Mouse (Mus musculus): Measurements from ENCODE around the gene Wdfy3. TPM values are rescaled to one million over a fixed set of nuclear protein-coding genes. Genes with fewer than 3 reads are reported as not detected.
A peak's percentile ranks its signal among the peaks of the same experiment; 100 is the strongest.

Gene Wdfy3
- polyA plus RNA-seq, 1 experiment from 2014 or later: 29.2 TPM

GRCm38 (mm10) chr5:102066458-102066857 is 3.3 kb downstream of the Wdfy3 start:
- Histone ChIP-seq H3K4me1 (replicated peaks; ENCODE audit: control insufficient read depth, insufficient read depth, low read length) (peaks cover 10% of the 10 kb centered on the region), H3K4me2 (ENCODE audit: low read depth, low read length, severe bottlenecking) (no peak overlapping the region), H3K27ac (ENCODE audit: low read depth, low read length) (no peak overlapping the region), H3K9me3 (ENCODE audit: control insufficient read depth, low read length) (no peaks in the 10 kb centered on the region), H3K4me3 (ENCODE audit: low read depth, low read length) (no peak overlapping the region), H3K9ac (ENCODE audit: low read length) (no peak overlapping the region), H3K27me3 (ENCODE audit: control insufficient read depth, insufficient read depth, low read length) (no peaks in the 10 kb centered on the region), H3K36me3 (ENCODE audit: control insufficient read depth, insufficient read depth, low read length) (no peaks in the 10 kb centered on the region)
- no peak for ATAC-seq (replicated peaks; ENCODE audit: low FRiP score)
- DNase-seq (ENCODE audit: low spot score): no peak
- WGBS: 95% methylated on average over 6 of the region's 6 CpGs

DNA sequence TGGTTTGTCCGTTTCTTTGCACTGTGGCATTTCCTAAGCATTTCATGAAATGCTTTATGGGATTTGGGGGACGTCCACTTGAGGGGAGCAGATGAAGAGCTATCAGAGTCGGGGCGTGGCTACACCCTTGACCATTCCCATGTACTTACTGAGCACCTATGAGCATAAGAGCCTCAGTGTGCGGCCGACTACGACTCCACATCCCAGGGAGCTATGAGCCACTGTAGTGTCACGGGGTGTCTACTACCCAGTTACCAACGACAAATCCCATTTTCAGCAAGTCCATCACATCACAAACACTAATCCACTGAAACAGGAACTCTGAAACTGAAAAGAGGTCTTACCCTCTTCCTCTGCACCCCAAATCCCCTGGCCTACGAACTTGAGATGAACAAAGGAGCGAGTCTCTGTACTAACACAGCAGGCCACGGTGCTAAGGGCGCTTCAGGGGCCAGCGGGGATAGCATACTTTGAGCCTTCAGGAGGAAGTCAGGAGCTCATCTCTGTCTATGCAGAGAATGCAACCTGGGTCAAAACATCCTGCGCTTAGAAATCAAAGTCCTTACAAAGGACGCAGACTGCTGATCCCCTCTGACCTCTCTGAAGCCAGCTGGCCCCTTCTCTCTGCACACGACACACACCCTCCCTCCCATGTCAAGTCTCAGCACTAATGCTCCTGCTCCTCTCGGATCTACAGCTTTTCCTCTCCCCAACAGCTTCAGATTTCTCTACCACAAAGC is 6.5 kb downstream of the Wdfy3 start:
- Histone ChIP-seq H3K4me2 (ENCODE audit: low read depth, low read length, severe bottlenecking) (no peak overlapping the region), H3K9ac (ENCODE audit: low read length) (no peak overlapping the region)

DNA sequence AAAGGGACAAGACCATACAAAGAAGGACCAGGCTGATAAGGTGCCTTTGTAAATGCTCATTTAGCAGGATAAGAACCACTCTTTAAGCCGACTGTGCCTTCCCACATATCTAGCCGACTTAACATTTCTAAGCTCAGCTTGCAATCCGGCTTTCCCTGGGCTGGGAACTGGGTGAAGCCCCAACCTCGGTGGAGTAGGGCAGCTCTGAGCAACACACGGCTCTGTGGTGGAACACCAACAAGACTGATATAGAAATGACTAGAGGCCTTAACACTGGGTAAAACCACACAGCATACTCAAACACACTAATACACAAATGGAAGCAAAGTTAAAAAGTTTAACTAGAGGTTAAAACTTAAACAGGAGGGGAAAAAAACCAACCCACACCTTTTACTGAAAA is 7.9 kb downstream of the Wdfy3 start:
- ATAC-seq (replicated peaks; ENCODE audit: low FRiP score) (no peak), DNase-seq (ENCODE audit: low spot score) (no peak)
- Histone ChIP-seq H3K9ac (ENCODE audit: low read length) (no peak overlapping the region), H3K4me3 (ENCODE audit: low read depth, low read length) (no peak overlapping the region), H3K27ac (ENCODE audit: low read depth, low read length) (no peak overlapping the region), H3K36me3 (ENCODE audit: control insufficient read depth, insufficient read depth, low read length) (no peaks in the 10 kb centered on the region), H3K9me3 (ENCODE audit: control insufficient read depth, low read length) (no peaks in the 10 kb centered on the region), H3K4me1 (replicated peaks; ENCODE audit: control insufficient read depth, insufficient read depth, low read length) (peaks cover 4% of the 10 kb centered on the region), H3K4me2 (ENCODE audit: low read depth, low read length, severe bottlenecking) (no peak overlapping the region), H3K27me3 (ENCODE audit: control insufficient read depth, insufficient read depth, low read length) (no peaks in the 10 kb centered on the region)
- WGBS: 63% methylated on average over 5 of the region's 5 CpGs

More for the DNA sequence above, 6.5 kb downstream of the Wdfy3 start:
- H3K9me3 ChIP-seq (ENCODE audit: control insufficient read depth, low read length): no peaks in the 10 kb centered on the region
- DNase-seq (ENCODE audit: low spot score) (no peak), ATAC-seq (replicated peaks; ENCODE audit: low FRiP score) (no peak)
- H3K36me3 ChIP-seq (ENCODE audit: control insufficient read depth, insufficient read depth, low read length): no peaks in the 10 kb centered on the region
- H3K4me1 ChIP-seq (replicated peaks; ENCODE audit: control insufficient read depth, insufficient read depth, low read length): peaks cover 4% of the 10 kb centered on the region
- 45% methylated on average over 18 of the region's 18 CpGs for WGBS
- H3K27ac ChIP-seq (ENCODE audit: low read depth, low read length): no peak overlapping the region; the same call in 1 of the 2 replicates
- H3K4me3 ChIP-seq (ENCODE audit: low read depth, low read length): no peak overlapping the region
- H3K27me3 ChIP-seq (ENCODE audit: control insufficient read depth, insufficient read depth, low read length): no peaks in the 10 kb centered on the region

GRCm38 (mm10) chr5:102055946-102056345 is 13.8 kb downstream of the Wdfy3 start:
- Histone ChIP-seq H3K27me3 (ENCODE audit: control insufficient read depth, insufficient read depth, low read length) (no peaks in the 10 kb centered on the region), H3K4me2 (ENCODE audit: low read depth, low read length, severe bottlenecking) (no peak overlapping the region), H3K4me3 (ENCODE audit: low read depth, low read length) (no peak overlapping the region), H3K9ac (ENCODE audit: low read length) (no peak overlapping the region), H3K36me3 (ENCODE audit: control insufficient read depth, insufficient read depth, low read length) (no peaks in the 10 kb centered on the region), H3K9me3 (ENCODE audit: control insufficient read depth, low read length) (no peaks in the 10 kb centered on the region), H3K27ac (ENCODE audit: low read depth, low read length) (no peak overlapping the region), H3K4me1 (replicated peaks; ENCODE audit: control insufficient read depth, insufficient read depth, low read length) (peaks cover 3% of the 10 kb centered on the region; the same call in 1 of the 2 replicates)
- WGBS: 65% methylated on average over 7 of the region's 7 CpGs
- DNase-seq (ENCODE audit: low spot score): no peak
- no peak for ATAC-seq (replicated peaks; ENCODE audit: low FRiP score)

DNA sequence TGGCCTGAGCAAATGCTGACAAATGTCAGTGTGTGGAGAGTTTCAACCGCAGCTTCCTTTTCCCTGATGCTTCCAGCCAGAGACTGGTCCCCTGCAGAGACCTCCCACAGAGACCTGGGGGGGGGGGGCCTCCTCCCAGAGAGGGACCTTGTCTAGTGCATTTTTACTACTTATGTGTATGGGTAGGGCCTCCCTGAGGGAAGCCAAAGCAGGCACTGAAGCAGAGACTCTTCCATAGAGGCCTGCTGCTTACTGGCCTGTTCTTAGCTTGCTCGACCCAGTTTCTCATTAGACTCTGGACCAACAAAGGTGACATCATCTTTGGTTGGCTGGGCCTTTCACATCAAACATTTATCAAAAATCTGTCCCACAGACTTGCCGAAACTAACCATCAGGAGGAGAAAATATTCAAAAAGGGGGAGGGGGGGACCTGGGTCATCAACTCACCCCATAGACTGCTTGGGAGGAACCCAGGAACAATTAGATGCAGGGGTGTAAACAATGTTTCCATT is 14.5 kb downstream of the Wdfy3 start:
- ATAC-seq (replicated peaks; ENCODE audit: low FRiP score): peak; percentile 49; the same call in 1 of the 2 replicates

DNA sequence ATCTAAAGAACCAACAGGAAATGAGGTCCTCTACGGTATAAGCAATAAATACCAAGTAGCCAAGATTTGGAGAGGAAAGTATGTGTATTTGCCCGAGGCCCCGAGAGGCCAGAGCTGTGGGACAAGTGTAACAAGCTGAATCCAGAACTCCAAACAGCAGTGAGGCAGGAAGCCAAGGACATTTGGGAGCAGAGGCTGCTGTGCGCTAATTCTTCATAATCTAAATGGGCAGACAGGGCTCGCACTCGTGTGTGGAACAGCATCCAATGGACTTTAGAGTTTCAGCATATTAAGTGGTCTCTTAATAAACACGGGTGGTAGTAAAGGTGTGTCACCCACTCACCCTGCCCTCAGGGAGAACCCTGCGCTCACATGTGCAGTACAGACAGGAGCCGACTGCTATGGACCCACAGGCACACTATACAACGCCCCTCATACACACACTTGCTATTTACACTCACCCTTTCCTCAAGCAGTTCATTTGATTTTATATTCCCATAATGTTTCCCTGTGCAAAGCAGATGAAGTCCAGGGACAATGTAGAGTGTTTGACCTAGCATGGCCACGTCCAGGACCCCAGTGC is 15.1 kb downstream of the Wdfy3 start:
- 88% methylated on average over 11 of the region's 11 CpGs for WGBS

More for the DNA sequence above, 14.5 kb downstream of the Wdfy3 start:
- no peak overlapping the region for H3K4me3 ChIP-seq (ENCODE audit: low read depth, low read length)
- H3K4me2 ChIP-seq (ENCODE audit: low read depth, low read length, severe bottlenecking): no peak overlapping the region
- H3K36me3 ChIP-seq (ENCODE audit: control insufficient read depth, insufficient read depth, low read length): no peaks in the 10 kb centered on the region
- peaks cover 3% of the 10 kb centered on the region; the same call in 1 of the 2 replicates for H3K4me1 ChIP-seq (replicated peaks; ENCODE audit: control insufficient read depth, insufficient read depth, low read length)
- no peaks in the 10 kb centered on the region for H3K27me3 ChIP-seq (ENCODE audit: control insufficient read depth, insufficient read depth, low read length)
- H3K9me3 ChIP-seq (ENCODE audit: control insufficient read depth, low read length): no peaks in the 10 kb centered on the region
- DNase-seq (ENCODE audit: low spot score): no peak
- H3K27ac ChIP-seq (ENCODE audit: low read depth, low read length): no peak overlapping the region
- 45% methylated on average over 3 of the region's 3 CpGs for WGBS
- no peak overlapping the region for H3K9ac ChIP-seq (ENCODE audit: low read length)

DNA sequence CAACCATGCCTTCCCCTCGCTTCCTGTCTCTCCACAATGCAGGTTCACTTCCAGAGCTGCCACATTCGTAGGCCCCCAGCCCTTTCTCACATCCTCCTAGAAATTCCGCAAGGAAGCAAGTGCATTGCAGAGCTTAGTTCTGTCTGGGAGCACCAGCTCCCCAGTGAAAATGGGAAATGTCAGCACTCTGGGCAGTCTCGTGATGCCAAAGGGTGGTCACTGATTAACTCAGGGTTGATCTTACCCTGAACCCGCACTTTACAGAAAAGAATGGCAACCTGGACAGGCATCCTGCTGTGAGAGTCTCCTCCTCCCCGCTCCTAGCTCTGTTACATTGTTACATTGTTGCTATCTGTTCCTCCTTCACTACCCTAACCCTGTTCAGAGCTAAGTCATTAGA is 16.8 kb downstream of the Wdfy3 start:
- H3K36me3 ChIP-seq (ENCODE audit: control insufficient read depth, insufficient read depth, low read length): no peaks in the 10 kb centered on the region
- 85% methylated on average over 6 of the region's 6 CpGs for WGBS
- no peaks in the 10 kb centered on the region for H3K27me3 ChIP-seq (ENCODE audit: control insufficient read depth, insufficient read depth, low read length)
- no peak overlapping the region for H3K9ac ChIP-seq (ENCODE audit: low read length)
- DNase-seq (ENCODE audit: low spot score): no peak
- H3K27ac ChIP-seq (ENCODE audit: low read depth, low read length): no peak overlapping the region
- no peak for ATAC-seq (replicated peaks; ENCODE audit: low FRiP score)
- H3K4me3 ChIP-seq (ENCODE audit: low read depth, low read length): no peak overlapping the region
- H3K4me2 ChIP-seq (ENCODE audit: low read depth, low read length, severe bottlenecking): no peak overlapping the region
- no peaks in the 10 kb centered on the region for H3K9me3 ChIP-seq (ENCODE audit: control insufficient read depth, low read length)
- peaks cover 3% of the 10 kb centered on the region; the same call in 1 of the 2 replicates for H3K4me1 ChIP-seq (replicated peaks; ENCODE audit: control insufficient read depth, insufficient read depth, low read length)

More for the DNA sequence above, 15.1 kb downstream of the Wdfy3 start:
- H3K27ac ChIP-seq (ENCODE audit: low read depth, low read length): no peak overlapping the region
- H3K9ac ChIP-seq (ENCODE audit: low read length): no peak overlapping the region
- no peak overlapping the region for H3K4me3 ChIP-seq (ENCODE audit: low read depth, low read length)
- H3K4me2 ChIP-seq (ENCODE audit: low read depth, low read length, severe bottlenecking): no peak overlapping the region
- H3K27me3 ChIP-seq (ENCODE audit: control insufficient read depth, insufficient read depth, low read length): no peaks in the 10 kb centered on the region
- peaks cover 3% of the 10 kb centered on the region; the same call in 1 of the 2 replicates for H3K4me1 ChIP-seq (replicated peaks; ENCODE audit: control insufficient read depth, insufficient read depth, low read length)
- H3K36me3 ChIP-seq (ENCODE audit: control insufficient read depth, insufficient read depth, low read length): no peaks in the 10 kb centered on the region
- DNase-seq (ENCODE audit: low spot score) (no peak), ATAC-seq (replicated peaks; ENCODE audit: low FRiP score) (no peak)
- H3K9me3 ChIP-seq (ENCODE audit: control insufficient read depth, low read length): no peaks in the 10 kb centered on the region

DNA sequence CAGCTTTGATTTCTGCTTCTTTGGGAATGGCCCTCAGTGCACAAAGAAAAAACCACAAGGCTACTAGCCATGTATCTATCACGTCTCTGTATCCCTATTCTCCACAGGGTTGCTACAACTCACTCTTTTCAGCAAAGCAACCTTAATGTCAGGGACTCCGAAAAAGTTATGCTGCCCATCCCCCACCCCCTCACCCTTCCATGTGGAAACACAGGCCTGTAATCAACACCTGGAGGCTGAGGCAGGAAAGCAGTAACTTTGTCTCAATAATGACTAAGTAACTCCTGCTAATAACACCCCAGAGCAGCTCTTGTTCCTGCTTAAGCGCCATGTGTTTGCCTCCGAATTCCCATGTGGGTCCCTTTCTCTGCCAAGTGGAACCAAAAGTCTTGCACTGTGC is 17.3 kb downstream of the Wdfy3 start:
- Histone ChIP-seq H3K27me3 (ENCODE audit: control insufficient read depth, insufficient read depth, low read length) (no peaks in the 10 kb centered on the region), H3K4me3 (ENCODE audit: low read depth, low read length) (no peak overlapping the region), H3K4me1 (replicated peaks; ENCODE audit: control insufficient read depth, insufficient read depth, low read length) (peaks cover 3% of the 10 kb centered on the region; the same call in 1 of the 2 replicates), H3K9me3 (ENCODE audit: control insufficient read depth, low read length) (no peaks in the 10 kb centered on the region), H3K4me2 (ENCODE audit: low read depth, low read length, severe bottlenecking) (no peak overlapping the region), H3K36me3 (ENCODE audit: control insufficient read depth, insufficient read depth, low read length) (no peaks in the 10 kb centered on the region), H3K9ac (ENCODE audit: low read length) (no peak overlapping the region), H3K27ac (ENCODE audit: low read depth, low read length) (no peak overlapping the region)
- 89% methylated on average over 4 of the region's 4 CpGs for WGBS
- ATAC-seq (replicated peaks; ENCODE audit: low FRiP score): no peak
- no peak for DNase-seq (ENCODE audit: low spot score)
